7 mouse cellular contexts compared by ENCODE assay signal in genomic region chr5:52190371-52191179, GRCm38 (mm10). TPM values are rescaled to one million over a fixed set of nuclear protein-coding genes. Genes with fewer than 3 reads are reported as not detected.
DNase-seq lines count a peak whose midpoint lies in the region; ATAC-seq lines count a peak whose summit lies in the region.

TSS of gene Dhx15 (minus strand) at chr5:52190514.

- peak within 1 kb of the TSS; percentile 99 for H3K9ac ChIP-seq in intestine, embryonic 15.5 days

- H3K36me3 ChIP-seq in intestine, embryonic 15.5 days, result no peaks in the 10 kb centered on the region
- H3K36me3 ChIP-seq in midbrain, embryonic 10.5 days, result peaks cover 3% of the 10 kb centered on the region; the same call in 1 of the 2 replicates

- H3K27me3 ChIP-seq in intestine, embryonic 15.5 days (replicated peaks), result no peaks in the 10 kb centered on the region
- no peaks in the 10 kb centered on the region for H3K27me3 ChIP-seq in midbrain, embryonic 10.5 days (ENCODE audit: low read depth, poor library complexity, severe bottlenecking)

- peak; percentile 97 for ATAC-seq in intestine, embryonic 15.5 days

- DNase-seq in adrenal gland, adult 2 months, result peak; percentile 95
- peak; percentile 94 for DNase-seq in embryo, embryonic 11.5 days (ENCODE audit: low read depth, low spot score)
- DNase-seq in gastrocnemius, postnatal 36 days, result peak; percentile 86 to 90
- DNase-seq in left cerebral cortex, postnatal 25 days (ENCODE audit: low spot score in 2 of 2), result peak; percentile 93 to 96
- peak; percentile 90 for DNase-seq in midbrain, embryonic 10.5 days (ENCODE audit: low spot score)
- peak; percentile 91 for DNase-seq in right cerebral cortex, postnatal 4 days

- intact Hi-C loops in gastrocnemius, postnatal 36 days (cut with DNase I), result no loop called here
- intact Hi-C loops in left cerebral cortex, postnatal 25 days (cut with DNase I), result no loop called here

- peak within 1 kb of the TSS; percentile 96 for H3K27ac ChIP-seq in intestine, embryonic 15.5 days
- H3K27ac ChIP-seq in midbrain, embryonic 10.5 days (replicated peaks), result peak within 1 kb of the TSS; percentile 100

- peak within 1 kb of the TSS; percentile 99 for H3K4me3 ChIP-seq in intestine, embryonic 15.5 days (replicated peaks)
- H3K4me3 ChIP-seq in midbrain, embryonic 10.5 days, result peak within 1 kb of the TSS; percentile 97

- no peaks in the 10 kb centered on the region for H3K9me3 ChIP-seq in intestine, embryonic 15.5 days
- H3K9me3 ChIP-seq in midbrain, embryonic 10.5 days (replicated peaks), result no peaks in the 10 kb centered on the region

- peaks cover 14% of the 10 kb centered on the region for H3K4me1 ChIP-seq in intestine, embryonic 15.5 days (replicated peaks)
- H3K4me1 ChIP-seq in midbrain, embryonic 10.5 days, result peaks cover 21% of the 10 kb centered on the region

- peak within 1 kb of the TSS; percentile 64 for H3K4me2 ChIP-seq in intestine, embryonic 15.5 days (replicated peaks)

- WGBS in intestine, embryonic 15.5 days, result under 1% methylated on average over 53 of the region's 53 CpGs
- 2% methylated on average over 53 of the region's 53 CpGs for WGBS in midbrain, embryonic 10.5 days

RNA-seq across cellular contexts. Expression of gene Dhx15, which starts in this region (rescaled TPM):
- total RNA-seq in adrenal gland, adult 2 months (2021), result 100 to 1,000 TPM; 106 to 118 TPM
- 9.5 and 15.1 TPM in 2 replicates for polyA plus RNA-seq in adrenal gland, adult 2 months (2012; rRNA removed)
- 10 to 100 TPM; 34.3 to 36.0 TPM for total RNA-seq in gastrocnemius, postnatal 36 days (2021)
- 138 and 146 TPM in 2 replicates for polyA plus RNA-seq in intestine, embryonic 15.5 days (2015; fragmentation: Nextera tagmentation; extraction: Ambion mirVana)
- 10 to 100 TPM; 86.2 to 89.6 TPM for total RNA-seq in left cerebral cortex, postnatal 25 days (2021)
- polyA plus RNA-seq in midbrain, embryonic 10.5 days (2016; fragmentation: Nextera tagmentation; extraction: Ambion mirVana), result 203 and 204 TPM in 2 replicates

Comparison
In these comparisons a context has a peak if more than half of its experiments do, and no peak if none do; other contexts are left out.
1. Peak in every context shown above with its lines: DNase-seq, ATAC-seq, H3K4me3 ChIP-seq and H3K27ac ChIP-seq.